Mouse (Mus musculus) lung, postnatal 0 days (tissue): ENCODE measurements at regions not wholly inside any gene's neighbourhood (a gene's known extent, or its start where the extent isn't known, plus 50 kb on each side); places are given as distances from the start of the nearest gene placed in this dataset.

ENCODE experiments used
- CTCF ChIP-seq: IDR thresholded peaks from 2 replicates; pipeline ENCODE4 v1.5.1; 2016; ENCODE audit warnings: antibody characterized with exemption, mild to moderate bottlenecking
- EP300 ChIP-seq: IDR thresholded peaks from 2 replicates; pipeline ENCODE4 v1.6.1; 2016; ENCODE audit warnings: antibody characterized with exemption, mild to moderate bottlenecking, control low read depth

GRCm38 (mm10) chr13:31715683-31716082 lies 90.1 kb downstream of the Foxf2 start:
- TF ChIP-seq CTCF (no peak), EP300 (no peak)
